Mouse (Mus musculus): Measurements from ENCODE around the gene Lin52. TPM values are rescaled to one million over a fixed set of nuclear protein-coding genes. Genes with fewer than 3 reads are reported as not detected.

Lin52 gene
- polyA plus RNA-seq, 1 experiment, result 24.5 TPM

DNA sequence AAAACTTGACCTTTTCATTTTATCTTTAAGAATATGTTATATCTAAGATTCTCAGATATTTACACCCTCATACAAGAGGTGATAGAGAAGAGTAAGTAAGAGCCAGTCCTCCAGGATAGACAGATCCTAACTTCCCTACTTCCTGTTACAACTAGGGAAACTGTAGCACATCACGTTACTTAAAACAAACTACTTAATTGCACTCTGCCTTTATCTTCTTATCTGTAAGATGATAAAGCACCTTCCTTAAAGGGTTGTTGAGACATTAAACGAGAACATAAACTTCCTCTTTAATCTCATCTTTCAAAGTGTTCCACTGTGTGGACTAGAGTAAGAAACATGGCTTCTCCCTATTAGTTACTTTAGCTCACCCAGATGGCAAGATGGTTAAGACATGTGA, 12.5 kb upstream of the Lin52 start:
- no peak for TF ChIP-seq CTCF (IDR thresholded peaks at IDR 0.05; ENCODE audit: borderline replicate concordance, extremely low read depth, insufficient read depth, insufficient read length)
- TF ChIP-seq POLR2A (IDR thresholded peaks at IDR 0.05; ENCODE audit: borderline replicate concordance, extremely low read depth, insufficient read depth, insufficient read length, poor library complexity, severe bottlenecking), result no peak
- no peak for DNase-seq (ENCODE audit: low read depth)

DNA sequence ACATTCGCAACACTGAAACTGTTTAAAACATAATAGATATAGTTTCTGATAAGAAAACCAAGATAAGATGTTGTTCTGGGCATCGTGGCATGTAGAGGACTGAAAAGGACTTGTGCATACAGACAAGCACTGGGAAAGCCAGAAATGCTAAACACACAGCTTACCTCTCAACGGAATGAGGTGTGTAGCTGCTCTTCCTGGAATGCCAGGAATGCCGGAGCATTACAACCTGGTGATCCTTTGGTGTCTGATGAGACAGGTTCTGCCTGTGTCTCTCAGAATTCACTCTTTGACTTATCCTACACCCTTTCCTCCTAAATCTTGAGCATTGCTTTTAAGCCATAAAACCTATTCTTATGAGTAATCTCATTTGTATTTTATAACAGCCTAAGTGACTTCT, 8.7 kb upstream of the Lin52 start:
- TF ChIP-seq CTCF (IDR thresholded peaks at IDR 0.05; ENCODE audit: borderline replicate concordance, extremely low read depth, insufficient read depth, insufficient read length), result no peak
- TF ChIP-seq POLR2A (IDR thresholded peaks at IDR 0.05; ENCODE audit: borderline replicate concordance, extremely low read depth, insufficient read depth, insufficient read length, poor library complexity, severe bottlenecking), result no peak
- no peak for DNase-seq (ENCODE audit: low read depth)

DNA sequence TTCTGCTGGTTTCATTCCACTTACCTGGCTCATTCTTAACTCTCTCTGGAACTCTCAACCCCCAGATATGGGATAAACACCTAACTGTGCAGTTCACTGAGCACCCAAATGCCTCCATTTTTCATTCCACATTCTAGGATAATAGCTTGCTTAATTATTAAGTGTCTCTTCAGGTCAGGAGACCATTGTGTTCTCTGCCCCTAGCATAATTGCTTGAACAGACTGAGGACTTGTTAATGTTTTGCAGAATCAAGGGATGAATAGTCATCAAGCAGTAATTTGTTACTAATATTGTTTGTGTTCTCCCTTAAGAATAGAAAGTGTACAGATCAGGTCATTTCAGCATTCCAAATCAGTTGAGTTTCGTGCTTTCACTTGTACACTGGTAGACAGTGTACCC, 3.8 kb upstream of the Lin52 start:
- DNase-seq (ENCODE audit: low read depth), result no peak
- no peak for TF ChIP-seq CTCF (IDR thresholded peaks at IDR 0.05; ENCODE audit: borderline replicate concordance, extremely low read depth, insufficient read depth, insufficient read length)
- TF ChIP-seq POLR2A (IDR thresholded peaks at IDR 0.05; ENCODE audit: borderline replicate concordance, extremely low read depth, insufficient read depth, insufficient read length, poor library complexity, severe bottlenecking), result no peak

DNA sequence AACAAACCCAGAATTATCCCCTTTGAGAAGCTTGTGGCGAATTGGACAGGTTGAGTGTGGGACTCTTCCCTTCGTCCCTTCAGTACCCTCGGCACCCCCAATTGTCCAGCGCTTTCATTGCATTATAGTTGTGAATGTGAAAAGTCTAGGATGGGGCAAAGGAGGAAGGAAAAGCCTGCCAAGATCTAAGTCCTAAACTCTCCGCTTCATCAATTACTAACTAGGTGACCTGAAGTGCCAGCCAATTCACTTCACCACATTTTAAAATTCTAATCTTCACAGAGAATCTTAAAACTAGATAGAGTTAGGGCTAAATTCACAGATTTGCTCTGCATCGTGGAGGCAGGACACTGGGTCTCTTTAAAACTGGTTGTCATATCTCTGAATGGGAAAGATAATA, 3.0 kb upstream of the Lin52 start:
- TF ChIP-seq CTCF (IDR thresholded peaks at IDR 0.05; ENCODE audit: borderline replicate concordance, extremely low read depth, insufficient read depth, insufficient read length), result no peak
- no peak for TF ChIP-seq POLR2A (IDR thresholded peaks at IDR 0.05; ENCODE audit: borderline replicate concordance, extremely low read depth, insufficient read depth, insufficient read length, poor library complexity, severe bottlenecking)
- no peak for DNase-seq (ENCODE audit: low read depth)

DNA sequence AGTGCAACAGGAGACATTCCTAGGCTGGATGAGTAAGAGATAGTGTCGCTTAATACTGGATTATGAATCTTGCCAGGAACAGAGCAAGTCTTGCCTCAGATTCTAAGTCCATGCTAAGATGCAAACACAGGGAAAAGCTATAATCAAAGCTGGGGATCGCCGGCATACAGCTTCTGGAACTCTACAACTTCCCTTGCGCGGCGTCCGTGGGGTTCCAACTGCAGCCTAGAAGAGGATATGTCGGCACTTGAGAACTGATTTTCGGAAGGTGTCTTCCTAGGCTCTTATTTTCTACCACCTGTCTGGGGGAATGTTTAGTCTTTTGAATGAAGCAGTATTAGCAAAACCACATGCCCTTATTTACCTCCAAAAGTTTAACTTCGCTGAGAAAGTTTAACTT, 1.3 kb upstream of the Lin52 start:
- TF ChIP-seq POLR2A (IDR thresholded peaks at IDR 0.05; ENCODE audit: borderline replicate concordance, extremely low read depth, insufficient read depth, insufficient read length, poor library complexity, severe bottlenecking) (no peak), CTCF (IDR thresholded peaks at IDR 0.05; ENCODE audit: borderline replicate concordance, extremely low read depth, insufficient read depth, insufficient read length) (no peak)

DNA sequence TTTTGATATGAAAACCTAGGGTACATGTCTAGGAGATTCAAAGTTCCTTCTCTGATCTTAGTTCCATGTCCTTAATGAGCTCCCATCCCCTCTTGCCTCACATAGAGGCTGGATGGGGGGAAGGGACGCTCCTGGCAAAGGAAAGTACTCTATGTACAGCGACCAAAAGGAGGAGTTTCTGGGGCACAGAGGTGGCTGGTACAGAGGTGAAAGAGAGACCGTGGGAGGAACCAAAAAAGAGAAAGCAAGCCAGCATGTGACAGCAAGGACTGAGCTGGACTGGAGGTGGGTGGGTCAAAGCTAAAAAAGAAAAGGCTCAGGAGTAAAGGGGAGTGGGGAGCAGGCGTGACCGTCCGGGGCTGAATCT, 888 bp upstream of the Lin52 start:
- no peak for TF ChIP-seq POLR2A (IDR thresholded peaks at IDR 0.05; ENCODE audit: borderline replicate concordance, extremely low read depth, insufficient read depth, insufficient read length, poor library complexity, severe bottlenecking)
- DNase-seq (ENCODE audit: low read depth), result no peak

More for the DNA sequence above, 1.3 kb upstream of the Lin52 start:
- DNase-seq (ENCODE audit: low read depth), result no peak

DNA sequence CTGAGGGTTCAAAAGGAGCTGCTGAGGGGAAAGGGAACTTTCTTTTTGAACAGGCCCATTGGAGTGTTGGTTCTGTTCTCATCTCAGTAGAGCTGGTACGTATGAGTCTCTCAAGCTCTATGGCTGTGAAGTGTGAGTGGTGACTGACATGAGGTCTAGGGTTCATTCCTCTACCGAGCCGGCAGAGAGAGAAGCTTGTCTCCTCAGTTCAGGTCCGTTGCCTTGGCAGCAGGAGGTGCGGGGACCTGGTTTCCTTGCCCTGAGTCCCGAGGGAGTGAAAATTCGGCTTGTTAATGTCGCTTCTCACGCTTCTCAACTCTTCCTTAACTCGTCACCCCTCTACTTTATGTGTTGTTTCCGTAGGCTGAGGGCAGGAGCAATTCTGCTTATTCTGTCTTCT, 579 bp downstream of the Lin52 start:
- no peak for DNase-seq (ENCODE audit: low read depth)
- TF ChIP-seq POLR2A (IDR thresholded peaks at IDR 0.05; ENCODE audit: borderline replicate concordance, extremely low read depth, insufficient read depth, insufficient read length, poor library complexity, severe bottlenecking) (no peak), CTCF (IDR thresholded peaks at IDR 0.05; ENCODE audit: borderline replicate concordance, extremely low read depth, insufficient read depth, insufficient read length) (no peak)

DNA sequence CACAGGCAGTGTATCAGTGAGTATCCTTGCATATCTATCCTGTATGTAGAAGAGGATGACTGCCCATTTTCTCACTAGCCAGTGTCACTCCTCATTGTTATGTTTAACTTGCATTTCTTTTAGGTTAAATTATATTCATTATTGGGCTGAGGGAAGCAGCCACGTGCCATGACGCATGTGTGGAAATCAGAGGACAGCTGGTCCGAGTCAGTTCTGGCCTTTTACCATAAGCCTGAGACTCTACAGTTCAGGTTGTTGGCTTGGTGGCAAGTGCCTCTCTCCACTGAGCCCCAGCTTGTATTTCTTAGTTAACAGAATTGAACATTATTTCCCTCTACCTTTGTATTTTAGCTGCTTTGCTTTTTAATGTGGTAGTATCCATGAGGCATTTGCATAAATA, 5.7 kb downstream of the Lin52 start:
- DNase-seq (ENCODE audit: low read depth), result no peak

DNA sequence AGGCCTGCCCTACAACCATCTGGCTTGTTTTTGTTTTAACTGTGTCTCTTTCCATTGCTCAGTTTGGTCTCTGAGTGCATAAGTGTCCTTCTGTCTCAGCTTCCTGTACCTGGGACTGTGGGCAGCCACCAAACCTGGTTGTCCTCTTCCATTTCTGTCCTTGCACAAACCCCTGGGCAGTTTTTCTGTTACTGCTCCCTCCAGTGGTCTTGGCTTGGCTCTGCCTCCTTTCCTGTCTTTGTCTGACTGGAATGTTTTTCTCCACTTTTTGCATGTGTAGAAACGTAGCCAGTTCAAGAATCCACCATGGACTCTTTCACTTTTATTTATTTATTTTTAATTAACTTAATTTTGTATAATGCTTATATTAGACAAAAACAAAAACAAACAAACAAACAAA, 8.6 kb downstream of the Lin52 start:
- no peak for DNase-seq (ENCODE audit: low read depth)
- TF ChIP-seq POLR2A (IDR thresholded peaks at IDR 0.05; ENCODE audit: borderline replicate concordance, extremely low read depth, insufficient read depth, insufficient read length, poor library complexity, severe bottlenecking) (no peak), CTCF (IDR thresholded peaks at IDR 0.05; ENCODE audit: borderline replicate concordance, extremely low read depth, insufficient read depth, insufficient read length) (no peak)

More for the DNA sequence above, 5.7 kb downstream of the Lin52 start:
- TF ChIP-seq POLR2A (IDR thresholded peaks at IDR 0.05; ENCODE audit: borderline replicate concordance, extremely low read depth, insufficient read depth, insufficient read length, poor library complexity, severe bottlenecking), result no peak
- TF ChIP-seq CTCF (IDR thresholded peaks at IDR 0.05; ENCODE audit: borderline replicate concordance, extremely low read depth, insufficient read depth, insufficient read length), result no peak

DNA sequence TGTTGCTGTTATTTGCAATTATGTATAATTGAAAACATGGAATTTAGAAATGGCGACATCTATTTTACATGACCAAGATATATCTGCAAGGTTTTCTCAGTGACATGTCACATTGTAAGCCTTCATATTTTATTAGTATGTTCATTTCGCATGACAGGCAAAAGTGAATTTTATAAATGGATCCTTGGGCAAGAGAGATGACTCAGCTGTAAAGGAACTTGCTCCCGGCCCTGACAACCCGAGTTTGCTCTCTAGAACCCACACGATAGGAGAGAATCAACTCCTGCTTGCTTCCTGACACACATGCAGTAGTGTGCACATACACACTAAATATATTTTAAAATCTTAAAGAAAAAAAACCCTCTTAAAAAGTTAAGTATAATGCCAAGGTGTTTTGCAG, 10.2 kb downstream of the Lin52 start:
- TF ChIP-seq CTCF (IDR thresholded peaks at IDR 0.05; ENCODE audit: borderline replicate concordance, extremely low read depth, insufficient read depth, insufficient read length) (no peak), POLR2A (IDR thresholded peaks at IDR 0.05; ENCODE audit: borderline replicate concordance, extremely low read depth, insufficient read depth, insufficient read length, poor library complexity, severe bottlenecking) (no peak)
- no peak for DNase-seq (ENCODE audit: low read depth)

DNA sequence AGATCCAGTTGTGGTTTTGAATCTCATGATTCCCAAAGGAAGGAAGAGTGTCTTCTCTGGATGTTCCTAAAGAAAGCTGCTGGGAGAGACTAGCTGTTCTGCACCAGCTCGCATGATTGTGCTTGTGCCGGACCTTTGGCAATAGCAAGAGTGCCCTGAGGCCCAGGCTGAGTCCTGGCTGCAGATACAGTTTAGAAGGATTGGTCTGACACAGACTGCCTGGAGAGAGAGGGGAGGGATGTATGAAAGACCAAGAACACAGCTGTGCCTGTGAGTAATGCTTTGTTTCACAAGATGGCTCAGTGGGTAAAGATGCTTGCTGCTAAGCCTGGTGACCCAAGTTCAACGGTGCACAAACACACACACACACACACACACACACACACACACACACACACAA, 11.6 kb downstream of the Lin52 start:
- TF ChIP-seq CTCF (IDR thresholded peaks at IDR 0.05; ENCODE audit: borderline replicate concordance, extremely low read depth, insufficient read depth, insufficient read length), result no peak
- no peak for DNase-seq (ENCODE audit: low read depth)

DNA sequence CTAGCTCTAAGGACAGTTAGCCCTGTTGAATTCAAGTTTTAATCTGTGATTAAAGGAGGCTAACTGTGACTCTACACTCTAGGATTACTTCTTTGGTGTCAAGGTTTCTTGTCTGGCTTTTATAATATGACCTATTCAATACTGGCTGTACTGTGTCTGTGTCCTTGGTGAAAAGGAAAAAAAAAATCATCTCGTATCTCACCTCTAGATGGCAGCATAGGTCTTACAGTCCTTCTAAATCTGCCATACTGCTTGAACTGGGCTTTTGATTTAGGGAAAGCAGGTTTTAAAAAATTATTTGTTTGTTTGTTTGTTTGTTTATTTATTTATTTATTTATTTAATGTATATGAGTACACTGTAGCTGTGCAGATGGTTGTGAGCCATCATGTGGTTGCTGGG, 17.5 kb downstream of the Lin52 start:
- peak; percentile 80 for DNase-seq (ENCODE audit: low read depth)
- TF ChIP-seq CTCF (IDR thresholded peaks at IDR 0.05; ENCODE audit: borderline replicate concordance, extremely low read depth, insufficient read depth, insufficient read length) (peak; percentile 31; the same call in 1 of the 2 replicates), POLR2A (IDR thresholded peaks at IDR 0.05; ENCODE audit: borderline replicate concordance, extremely low read depth, insufficient read depth, insufficient read length, poor library complexity, severe bottlenecking) (no peak)

DNA sequence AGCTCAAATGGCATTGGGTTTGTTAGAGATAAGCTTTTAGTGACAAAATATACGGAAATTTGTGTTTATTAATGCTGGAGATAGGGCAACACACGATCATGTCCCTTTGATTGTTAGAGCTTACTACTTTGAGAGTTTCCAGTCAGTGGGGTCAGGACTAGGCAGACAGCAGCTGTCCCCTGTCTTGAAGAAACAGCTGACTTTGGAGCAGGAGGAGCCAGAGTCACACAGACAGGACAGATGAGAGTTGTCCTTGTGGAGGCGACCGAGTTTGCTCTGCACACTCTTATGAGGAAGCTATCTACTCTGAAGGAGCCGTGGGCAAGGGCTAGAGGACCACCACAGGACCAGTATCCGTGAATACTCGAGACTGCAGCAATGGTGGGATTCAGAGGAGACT, 27.7 kb downstream of the Lin52 start:
- TF ChIP-seq POLR2A (IDR thresholded peaks at IDR 0.05; ENCODE audit: borderline replicate concordance, extremely low read depth, insufficient read depth, insufficient read length, poor library complexity, severe bottlenecking) (no peak), CTCF (IDR thresholded peaks at IDR 0.05; ENCODE audit: borderline replicate concordance, extremely low read depth, insufficient read depth, insufficient read length) (no peak)
- DNase-seq (ENCODE audit: low read depth), result no peak
